Mouse (Mus musculus) lung, postnatal 0 days (tissue): ENCODE results near the gene Apex2. TPM values are rescaled to one million over a fixed set of nuclear protein-coding genes. Genes with fewer than 3 reads are reported as not detected.
"Not testable (repeated sequence)": the region's sequence is repeated elsewhere in the genome, so short reads cannot be mapped to it uniquely, and the experiment has no call there.

Experiments used
- ATAC-seq: fragments of 200-750 bp; cut with Nextera tagmentation; 2 replicates; pipeline ENCODE4 v1.8.0; 2017; ENCODE audit warnings: moderate library complexity
- DNase-seq: peaks from one replicate; pipeline ENCODE4 v3.0.0-alpha.2; 2016; ENCODE audit warnings: low spot score
- H3K27ac ChIP-seq: fragments of 300-500 bp; sonication (generic); 2 replicates; pipeline ENCODE4 v1.5.1; 2014; ENCODE audit warnings: antibody characterized with exemption, mild to moderate bottlenecking, low read length, mixed read lengths
- H3K27me3 ChIP-seq: fragments of 300-500 bp; sonication (generic); replicated peaks from 2 replicates; pipeline ENCODE4 v1.6.1; 2014; ENCODE audit warnings: low read length, mixed read lengths; ENCODE audit not compliant: insufficient read depth
- H3K36me3 ChIP-seq: fragments of 300-500 bp; sonication (generic); 2 replicates; pipeline ENCODE4 v1.6.1; 2014; ENCODE audit warnings: low read length, mixed read lengths; ENCODE audit not compliant: insufficient read depth
- H3K4me1 ChIP-seq: fragments of 300-500 bp; sonication (generic); 2 replicates; pipeline ENCODE4 v1.6.1; 2014; ENCODE audit warnings: antibody characterized with exemption, low read depth, low read length, mixed read lengths; ENCODE audit not compliant: insufficient read depth
- H3K4me2 ChIP-seq: fragments of 300-500 bp; sonication (generic); replicated peaks from 2 replicates; pipeline ENCODE4 v1.6.1; 2014; ENCODE audit warnings: low read depth, mild to moderate bottlenecking, low read length, moderate library complexity, mixed read lengths
- H3K4me3 ChIP-seq: fragments of 300-500 bp; sonication (generic); 2 replicates; pipeline ENCODE4 v1.5.1; 2014; ENCODE audit warnings: low read depth, low read length
- H3K9ac ChIP-seq: fragments of 300-500 bp; sonication (generic); replicated peaks from 2 replicates; pipeline ENCODE4 v1.6.1; 2014; ENCODE audit warnings: low read depth, mild to moderate bottlenecking
- H3K9me3 ChIP-seq: fragments of 300-500 bp; sonication (generic); 2 replicates; pipeline ENCODE4 v1.6.1; 2016; ENCODE audit warnings: low read length, mixed read lengths
- CTCF ChIP-seq: IDR thresholded peaks from 2 replicates; pipeline ENCODE4 v1.5.1; 2016; ENCODE audit warnings: antibody characterized with exemption, mild to moderate bottlenecking
- EP300 ChIP-seq: IDR thresholded peaks from 2 replicates; pipeline ENCODE4 v1.6.1; 2016; ENCODE audit warnings: antibody characterized with exemption, mild to moderate bottlenecking, control low read depth
- WGBS: fragments of 180-500 bp; shearing (Covaris S2); extraction: QIAGEN DNeasy Blood & Tissue Kit; methylation state at CpG from one replicate; pipeline ENCODE4 v1.1.7; 2014; 5-methylcytosine and 5-hydroxymethylcytosine counted together
- polyA plus RNA-seq: library from polyadenylated mRNA; unstranded; fragments of >200 nt; fragmentation: Nextera tagmentation; extraction: Ambion mirVana; gene quantifications from 2 replicates; pipeline ENCODE4 v1.2.1, GENCODE M21; 2015

Gene Apex2
- polyA plus RNA-seq, 1 experiment from 2014 or later, result 7.3 TPM

- no peaks in the 10 kb centered on the region for H3K27me3 ChIP-seq
- ATAC-seq (no peak), DNase-seq (peak; percentile 12)
- H3K27ac ChIP-seq, result no peak overlapping the region
- TF ChIP-seq CTCF (no peak), EP300 (no peak)
- H3K9me3 ChIP-seq, result no peaks in the 10 kb centered on the region
- no peak overlapping the region for H3K4me2 ChIP-seq
- WGBS, result 66% methylated on average over 6 of the region's 6 CpGs
- no peaks in the 10 kb centered on the region for H3K4me1 ChIP-seq
- no peak overlapping the region for H3K9ac ChIP-seq
- H3K36me3 ChIP-seq, result no peaks in the 10 kb centered on the region
- no peak overlapping the region for H3K4me3 ChIP-seq
Measured at GRCm38 (mm10) chrX:150511274-150511673, 78.4 kb downstream of the Apex2 start.

GRCm38 (mm10) chrX:150510631-150511030 is 79.0 kb downstream of the Apex2 start:
- H3K4me1 ChIP-seq, result no peaks in the 10 kb centered on the region
- no peaks in the 10 kb centered on the region for H3K9me3 ChIP-seq
- H3K9ac ChIP-seq, result no peak overlapping the region
- ATAC-seq (no peak), DNase-seq (peak; percentile 74)
- H3K27me3 ChIP-seq, result no peaks in the 10 kb centered on the region
- H3K36me3 ChIP-seq, result no peaks in the 10 kb centered on the region
- TF ChIP-seq CTCF (peak; percentile 73), EP300 (no peak)
- no peak overlapping the region for H3K27ac ChIP-seq
- H3K4me3 ChIP-seq, result no peak overlapping the region
- WGBS, result 40% methylated on average over 4 of the region's 4 CpGs
- H3K4me2 ChIP-seq, result no peak overlapping the region

GRCm38 (mm10) chrX:150508696-150509095 is 81.0 kb downstream of the Apex2 start:
- Histone ChIP-seq H3K27ac (no peak overlapping the region), H3K9me3 (no peaks in the 10 kb centered on the region), H3K9ac (no peak overlapping the region), H3K4me2 (no peak overlapping the region), H3K36me3 (no peaks in the 10 kb centered on the region), H3K4me3 (no peak overlapping the region), H3K27me3 (no peaks in the 10 kb centered on the region), H3K4me1 (no peaks in the 10 kb centered on the region)
- no peak for TF ChIP-seq CTCF
- no peak for ATAC-seq
- WGBS, result 71% methylated on average over 6 of the region's 6 CpGs
- DNase-seq, result no peak

- WGBS, result no CpG with 5 or more reads among the region's 10 CpGs
- DNase-seq, H3K27me3 ChIP-seq, H3K27ac ChIP-seq, H3K4me2 ChIP-seq, H3K4me3 ChIP-seq, H3K9ac ChIP-seq, ATAC-seq, H3K9me3 ChIP-seq, H3K36me3 ChIP-seq, H3K4me1 ChIP-seq: not testable (repeated sequence)
Measured at GRCm38 (mm10) chrX:150487811-150488210, 101.9 kb downstream of the Apex2 start.

- H3K27ac ChIP-seq, H3K4me3 ChIP-seq, H3K4me2 ChIP-seq, H3K9ac ChIP-seq, H3K27me3 ChIP-seq, H3K9me3 ChIP-seq, H3K36me3 ChIP-seq, ATAC-seq, DNase-seq, H3K4me1 ChIP-seq: not testable (repeated sequence)
- WGBS, result 17% methylated on average over 4 of the region's 22 CpGs
Measured at GRCm38 (mm10) chrX:150486314-150487030, 103.2 kb downstream of the Apex2 start.

- peak overlapping the region; percentile 49 for H3K4me3 ChIP-seq
- DNase-seq, result peak; percentile 97
- ATAC-seq, result peak; percentile 99
- no peak overlapping the region; the same call in 1 of the 2 replicates for H3K4me2 ChIP-seq
- WGBS, result under 1% methylated on average over 34 of the region's 34 CpGs
- no peaks in the 10 kb centered on the region for H3K9me3 ChIP-seq
- peak overlapping the region; percentile 51 for H3K9ac ChIP-seq
- H3K27me3 ChIP-seq, result no peaks in the 10 kb centered on the region
- H3K4me1 ChIP-seq, result no peaks in the 10 kb centered on the region
- peak overlapping the region; percentile 86 for H3K27ac ChIP-seq
- TF ChIP-seq EP300 (peak; percentile 65), CTCF (peak; percentile 96)
- no peaks in the 10 kb centered on the region for H3K36me3 ChIP-seq
Measured at GRCm38 (mm10) chrX:150477854-150478780, 111.6 kb downstream of the Apex2 start.
